Mouse (Mus musculus) G1E (cell line): ENCODE measurements around the gene Nudt2.

Experiments used
- CTCF ChIP-seq: IDR thresholded peaks from 2 replicates; pipeline ENCODE4 v1.5.1; 2012; ENCODE audit warnings: low read depth, low read length, inconsistent platforms, mixed read lengths
- GATA1 ChIP-seq: IDR thresholded peaks from 2 replicates; pipeline ENCODE4 v1.6.1; 2012; ENCODE audit warnings: borderline replicate concordance, low read length, inconsistent platforms, mixed read lengths
- GATA2 ChIP-seq: IDR thresholded peaks from 2 replicates; pipeline ENCODE4 v1.6.1; 2012; ENCODE audit warnings: low read depth, low read length, inconsistent platforms, borderline replicate concordance
- POLR2AphosphoS5 ChIP-seq: IDR thresholded peaks from 2 replicates; pipeline ENCODE4 v1.6.1; 2012; ENCODE audit warnings: low read depth, low read length, inconsistent platforms; ENCODE audit not compliant: insufficient replicate concordance
- TAL1 ChIP-seq: conservative IDR thresholded peaks from 2 replicates; pipeline ENCODE4 v1.6.1; 2012; ENCODE audit warnings: low read depth, low read length, inconsistent platforms, mixed read lengths

- TF ChIP-seq TAL1 = no peak
- no peak for TF ChIP-seq CTCF
- no peak for TF ChIP-seq POLR2AphosphoS5
- TF ChIP-seq GATA1 = no peak
- TF ChIP-seq GATA2 = no peak
Measured at GRCm38 (mm10) chr4:41478751-41479455, 14.0 kb downstream of the Nudt2 start.
